Mouse (Mus musculus) liver, embryonic 13.5 days (tissue): ENCODE measurements around the gene Prdm11. TPM values are rescaled to one million over a fixed set of nuclear protein-coding genes. Genes with fewer than 3 reads are reported as not detected.

ENCODE experiments used
- ATAC-seq: fragments of 200-750 bp; cut with Nextera tagmentation; 2 replicates; pipeline ENCODE4 v1.8.0; 2017; ENCODE audit warnings: low read depth, mild to moderate bottlenecking, moderate number of reproducible peaks, moderate library complexity
- DNase-seq: peaks from one replicate; pipeline ENCODE4 v3.0.0; 2022
- H3K27ac ChIP-seq: fragments of 300-500 bp; sonication (generic); 2 replicates; pipeline ENCODE4 v1.5.1; 2015; ENCODE audit warnings: moderate library complexity, mild to moderate bottlenecking, inconsistent platforms
- H3K27me3 ChIP-seq: fragments of 300-500 bp; sonication (generic); 2 replicates; pipeline ENCODE4 v1.6.1; 2015; ENCODE audit warnings: mild to moderate bottlenecking, inconsistent platforms
- H3K36me3 ChIP-seq: fragments of 300-500 bp; sonication (generic); 2 replicates; pipeline ENCODE4 v1.6.1; 2015; ENCODE audit warnings: mild to moderate bottlenecking, inconsistent platforms
- H3K4me1 ChIP-seq: fragments of 300-500 bp; sonication (generic); replicated peaks from 2 replicates; pipeline ENCODE4 v1.6.1; 2015; ENCODE audit warnings: inconsistent platforms
- H3K4me2 ChIP-seq: fragments of 300-500 bp; sonication (generic); 2 replicates; pipeline ENCODE4 v1.6.1; 2015; ENCODE audit warnings: inconsistent platforms, mild to moderate bottlenecking, moderate library complexity
- H3K4me3 ChIP-seq: fragments of 300-500 bp; sonication (generic); replicated peaks from 2 replicates; pipeline ENCODE4 v1.5.1; 2015; ENCODE audit warnings: mild to moderate bottlenecking, inconsistent platforms
- H3K9ac ChIP-seq: fragments of 300-500 bp; sonication (generic); 2 replicates; pipeline ENCODE4 v1.6.1; 2015; ENCODE audit warnings: mild to moderate bottlenecking, inconsistent platforms
- H3K9me3 ChIP-seq: fragments of 300-500 bp; sonication (generic); replicated peaks from 2 replicates; pipeline ENCODE4 v1.6.1; 2016; ENCODE audit warnings: inconsistent platforms
- WGBS: fragments of 180-500 bp; shearing (Covaris S2); methylation state at CpG from one replicate; pipeline ENCODE4 v1.1.7; 2015; ENCODE audit not compliant: insufficient replicate concordance; 5-methylcytosine and 5-hydroxymethylcytosine counted together
- polyA plus RNA-seq: library from polyadenylated mRNA; unstranded; fragments of >200 nt; fragmentation: Nextera tagmentation; extraction: Ambion mirVana; gene quantifications from 2 replicates; pipeline ENCODE4 v1.2.1, GENCODE M21; 2015

The Prdm11 gene
- polyA plus RNA-seq, 1 experiment from 2014 or later = 3.7 TPM

DNA sequence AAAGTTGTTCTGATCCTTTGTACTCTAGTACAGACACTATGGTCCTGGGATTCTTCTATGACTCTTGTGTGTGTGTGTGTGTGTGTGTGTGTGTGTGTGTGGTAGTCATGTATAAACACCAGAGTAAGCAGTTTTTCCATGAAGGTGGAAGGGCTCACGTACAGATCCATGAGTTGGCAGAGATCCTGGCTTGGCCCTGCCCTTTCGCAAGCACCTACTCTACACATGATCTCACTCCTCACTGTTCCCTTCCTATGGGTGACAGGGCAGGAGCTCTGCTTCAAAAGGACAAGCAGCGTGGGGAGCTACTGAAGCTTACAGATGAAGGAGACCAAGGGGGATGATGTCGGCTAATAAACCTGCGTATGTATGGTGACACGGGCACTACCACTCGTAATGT, 18.3 kb downstream of the Prdm11 start:
- Histone ChIP-seq H3K9ac (no peak overlapping the region), H3K27me3 (no peaks in the 10 kb centered on the region), H3K4me2 (no peak overlapping the region), H3K4me1 (peaks cover 37% of the 10 kb centered on the region), H3K9me3 (no peaks in the 10 kb centered on the region), H3K4me3 (no peak overlapping the region), H3K36me3 (no peaks in the 10 kb centered on the region), H3K27ac (no peak overlapping the region)
- DNase-seq (no peak), ATAC-seq (no peak)
- 80% methylated on average over 7 of the region's 7 CpGs for WGBS

DNA sequence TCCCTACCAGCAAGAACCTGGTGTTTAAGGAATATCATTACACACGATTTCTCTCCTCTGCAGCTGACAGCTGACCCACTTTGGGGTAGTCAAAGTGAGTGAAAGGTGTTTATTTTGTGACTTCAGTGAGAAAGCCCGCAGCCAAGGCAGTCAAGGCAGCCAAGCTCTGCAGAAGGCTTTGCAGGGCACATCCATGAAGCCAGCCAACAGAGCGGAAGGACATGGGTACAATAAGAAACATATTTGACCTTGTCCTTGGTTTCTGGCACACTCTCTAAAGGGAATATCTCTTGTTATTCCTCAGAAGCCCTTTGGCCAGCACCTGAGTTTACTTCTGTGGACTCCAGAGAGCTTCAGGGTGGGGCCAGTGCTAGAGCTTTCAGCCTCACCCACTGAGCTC, 21.5 kb downstream of the Prdm11 start:
- DNase-seq = no peak
- no peaks in the 10 kb centered on the region for H3K36me3 ChIP-seq
- ATAC-seq = no peak
- no peaks in the 10 kb centered on the region for H3K27me3 ChIP-seq
- no peak overlapping the region for H3K27ac ChIP-seq
- no peak overlapping the region for H3K9ac ChIP-seq
- no peaks in the 10 kb centered on the region for H3K9me3 ChIP-seq
- peaks cover 28% of the 10 kb centered on the region for H3K4me1 ChIP-seq
- 78% methylated on average over 3 of the region's 3 CpGs for WGBS
- H3K4me3 ChIP-seq = no peak overlapping the region
- H3K4me2 ChIP-seq = no peak overlapping the region

DNA sequence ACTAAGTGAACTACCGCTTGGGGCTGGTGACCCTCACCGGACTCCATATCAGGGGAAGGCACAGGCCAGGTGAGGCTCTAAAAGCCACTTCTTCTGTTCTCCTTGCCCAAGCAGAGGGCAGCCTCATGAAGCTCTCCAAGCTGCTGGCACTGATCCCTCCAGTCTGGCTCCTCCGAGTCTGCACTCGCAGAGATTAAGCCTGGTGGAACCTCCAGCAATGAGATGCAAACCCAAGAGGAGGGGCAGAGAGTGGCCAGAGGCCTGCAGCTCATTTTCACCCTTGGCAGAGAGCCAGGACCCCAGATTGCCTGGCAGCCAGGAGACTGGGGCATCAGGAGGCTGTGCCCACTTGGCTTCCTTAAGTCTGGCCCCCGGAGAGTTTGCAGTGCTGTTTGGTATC, 27.1 kb downstream of the Prdm11 start:
- 75% methylated on average over 5 of the region's 5 CpGs for WGBS
- DNase-seq (no peak), ATAC-seq (no peak)
- H3K36me3 ChIP-seq = no peaks in the 10 kb centered on the region
- H3K27ac ChIP-seq = no peak overlapping the region
- no peak overlapping the region for H3K4me2 ChIP-seq
- H3K4me1 ChIP-seq = peaks cover 18% of the 10 kb centered on the region
- no peaks in the 10 kb centered on the region for H3K9me3 ChIP-seq
- no peaks in the 10 kb centered on the region for H3K27me3 ChIP-seq
- no peak overlapping the region for H3K9ac ChIP-seq
- H3K4me3 ChIP-seq = no peak overlapping the region

DNA sequence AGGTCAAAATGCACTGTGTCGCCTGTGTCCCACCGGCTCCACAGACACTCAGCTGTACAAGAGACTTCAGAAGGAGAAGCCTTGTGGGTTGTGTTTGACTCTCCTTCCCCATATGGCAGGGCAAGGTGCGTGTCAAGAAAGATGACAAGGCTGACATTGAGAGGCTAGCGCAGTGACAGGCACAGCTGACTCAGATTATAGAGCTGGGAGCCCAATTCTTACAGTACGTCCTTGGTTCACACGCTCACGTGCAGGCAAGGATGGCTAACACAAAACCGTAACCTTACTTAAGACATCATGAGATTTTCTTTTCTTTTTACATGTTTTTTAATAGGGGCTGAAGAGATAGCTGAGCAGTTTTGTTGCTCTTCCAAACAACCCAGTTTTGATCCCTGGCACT, 28.8 kb downstream of the Prdm11 start:
- no peak overlapping the region for H3K4me2 ChIP-seq
- no peak overlapping the region for H3K4me3 ChIP-seq
- H3K4me1 ChIP-seq = peaks cover 35% of the 10 kb centered on the region
- no peaks in the 10 kb centered on the region for H3K9me3 ChIP-seq
- 0 out of 2 replicates have a peak, but pooled peaks cover 2% of the 10 kb centered on the region for H3K36me3 ChIP-seq
- no peak overlapping the region for H3K27ac ChIP-seq
- no peak for ATAC-seq
- H3K27me3 ChIP-seq = no peaks in the 10 kb centered on the region
- DNase-seq = no peak
- H3K9ac ChIP-seq = no peak overlapping the region
- 89% methylated on average over 8 of the region's 8 CpGs for WGBS

DNA sequence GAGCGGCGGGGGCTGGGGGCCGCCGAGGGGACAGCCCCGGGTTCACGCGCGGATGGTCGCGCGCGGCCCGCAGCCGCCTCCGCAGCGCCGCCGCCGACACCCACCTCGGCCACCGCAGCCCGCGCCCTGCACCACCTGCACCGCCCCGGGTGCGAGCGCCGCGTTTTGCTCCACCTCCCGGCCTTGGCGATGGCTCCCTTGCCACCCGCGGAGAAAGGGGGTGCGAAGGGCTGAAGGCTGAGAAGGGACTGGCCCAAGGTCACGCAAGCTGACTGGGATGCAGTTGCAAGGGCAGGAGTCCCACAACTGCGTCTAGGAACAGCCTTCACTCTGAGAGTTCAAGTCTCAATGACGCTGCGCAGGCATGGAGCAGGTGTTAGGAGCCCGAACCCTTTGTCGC, 30.9 kb downstream of the Prdm11 start:
- H3K36me3 ChIP-seq = peaks cover 13% of the 10 kb centered on the region; the same call in 1 of the 2 replicates
- peak; percentile 30; the same call in 1 of the 2 replicates for ATAC-seq
- WGBS = 3% methylated on average over 28 of the region's 40 CpGs
- peak overlapping the region; percentile 81; the same call in 1 of the 2 replicates for H3K27ac ChIP-seq
- no peaks in the 10 kb centered on the region for H3K9me3 ChIP-seq
- H3K9ac ChIP-seq = peak overlapping the region; percentile 79
- peak; percentile 32 for DNase-seq
- peak overlapping the region; percentile 97 for H3K4me2 ChIP-seq
- peak overlapping the region; percentile 70 for H3K4me3 ChIP-seq
- H3K27me3 ChIP-seq = no peaks in the 10 kb centered on the region
- H3K4me1 ChIP-seq = peaks cover 46% of the 10 kb centered on the region

DNA sequence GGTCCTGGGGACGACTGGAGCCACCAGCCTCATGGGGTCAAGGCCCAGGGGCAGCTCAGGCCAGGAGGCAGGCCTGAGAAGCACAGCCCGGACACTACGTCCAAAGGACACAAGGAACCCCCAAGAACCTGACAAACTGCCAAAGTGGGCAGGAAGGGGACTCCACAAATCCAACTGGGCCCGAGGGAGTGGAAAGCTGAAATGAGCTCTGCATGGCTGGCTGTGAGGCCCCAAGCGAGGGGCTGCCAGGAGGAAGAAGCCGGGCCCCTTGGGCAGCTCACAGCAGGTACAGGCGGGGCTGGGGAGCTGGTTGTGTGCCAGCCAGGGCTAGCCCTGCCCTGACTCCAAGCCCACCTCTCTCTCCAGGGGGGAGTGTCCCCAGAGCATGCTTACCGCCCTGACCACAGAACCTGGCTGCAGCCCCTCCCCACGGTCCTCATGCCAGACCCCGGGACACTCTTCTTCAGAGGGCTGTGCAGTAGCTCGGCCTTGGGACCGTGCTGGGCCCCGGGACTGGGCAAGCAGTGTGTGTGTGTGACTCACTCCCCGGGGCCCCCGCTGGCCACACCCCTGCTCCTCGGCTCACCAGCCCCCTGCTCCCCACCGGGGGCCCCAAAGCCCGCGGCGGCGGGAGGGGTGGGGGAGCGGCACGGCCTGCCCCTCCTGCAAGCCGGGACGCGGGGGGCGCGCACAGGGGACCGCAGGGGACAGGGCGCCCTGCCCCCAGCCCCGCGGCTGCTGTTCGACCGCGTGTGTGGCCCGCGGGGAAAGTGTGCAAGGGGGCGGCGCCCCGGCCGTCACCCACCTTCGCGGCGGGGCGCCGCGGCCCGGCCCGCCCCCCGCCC, 31.7 kb downstream of the Prdm11 start:
- peaks cover 13% of the 10 kb centered on the region; the same call in 1 of the 2 replicates for H3K36me3 ChIP-seq
- peak overlapping the region; percentile 81 for H3K27ac ChIP-seq
- ATAC-seq (peak; percentile 89), DNase-seq (peak; percentile 63)
- peak overlapping the region; percentile 97 for H3K4me2 ChIP-seq
- peak overlapping the region; percentile 70 for H3K4me3 ChIP-seq
- peak overlapping the region; percentile 79 for H3K9ac ChIP-seq
- no peaks in the 10 kb centered on the region for H3K27me3 ChIP-seq
- WGBS = 3% methylated on average over 37 of the region's 50 CpGs
- peaks cover 51% of the 10 kb centered on the region for H3K4me1 ChIP-seq
- H3K9me3 ChIP-seq = no peaks in the 10 kb centered on the region

DNA sequence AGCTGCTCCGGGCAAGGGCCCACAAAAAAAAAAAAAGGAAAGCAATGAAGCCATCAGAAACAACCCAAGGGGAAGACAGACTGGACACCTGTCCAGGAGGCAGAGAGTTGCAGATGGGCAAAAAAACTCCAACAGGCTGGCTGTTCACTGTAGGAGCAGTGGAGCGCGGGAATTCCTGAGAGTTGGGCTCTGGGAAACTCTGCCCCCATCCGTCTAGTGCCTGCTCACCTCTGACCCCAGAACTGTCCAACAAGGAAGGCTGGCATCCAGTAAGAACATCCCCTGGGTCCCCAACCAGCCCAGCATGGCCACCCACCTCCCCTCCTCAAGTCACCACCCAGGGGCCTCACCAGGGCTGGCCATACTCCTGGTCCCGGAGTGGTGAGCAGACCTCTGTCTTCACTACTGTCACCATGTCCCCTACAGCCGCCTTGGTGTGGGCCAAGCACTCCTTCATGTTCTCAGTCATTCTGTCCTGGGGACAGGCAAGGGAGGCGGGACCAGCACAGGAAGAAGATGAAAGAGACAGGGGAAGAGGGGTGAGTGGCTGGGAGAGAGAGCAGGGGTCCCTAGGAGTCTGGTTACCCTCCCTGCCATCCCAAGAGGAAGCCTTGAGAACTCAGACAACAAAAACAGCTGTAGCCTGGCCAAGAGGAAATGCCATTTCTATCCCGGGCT, 32.4 kb downstream of the Prdm11 start:
- H3K36me3 ChIP-seq = peaks cover 15% of the 10 kb centered on the region; the same call in 1 of the 2 replicates
- peak; percentile 4; the same call in 1 of the 2 replicates for ATAC-seq
- no peaks in the 10 kb centered on the region for H3K9me3 ChIP-seq
- 59% methylated on average over 8 of the region's 8 CpGs for WGBS
- no peak for DNase-seq
- H3K4me3 ChIP-seq = peak overlapping the region; percentile 70
- peak overlapping the region; percentile 97 for H3K4me2 ChIP-seq
- no peaks in the 10 kb centered on the region for H3K27me3 ChIP-seq
- H3K4me1 ChIP-seq = peaks cover 58% of the 10 kb centered on the region
- H3K27ac ChIP-seq = peak overlapping the region; percentile 81
- H3K9ac ChIP-seq = peak overlapping the region; percentile 79

DNA sequence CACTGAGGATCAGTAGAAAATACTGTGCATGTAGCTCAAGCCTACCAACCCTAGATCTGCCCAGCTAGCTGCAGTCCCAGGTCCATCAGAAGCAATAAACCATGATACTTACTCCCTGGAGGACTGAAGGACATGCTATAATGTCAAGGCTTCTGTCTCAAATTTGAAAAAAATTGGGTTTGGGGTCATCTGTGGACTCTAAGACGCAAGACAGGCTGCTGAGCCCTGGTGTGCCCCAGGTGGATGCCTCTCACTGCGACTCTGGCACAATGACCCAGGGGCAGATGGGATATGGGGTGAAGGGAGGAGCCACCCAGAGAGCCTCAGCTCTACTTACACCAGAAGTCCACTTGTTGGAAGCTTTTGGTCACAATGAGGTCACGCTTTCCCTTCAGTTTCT, 33.0 kb downstream of the Prdm11 start:
- no peaks in the 10 kb centered on the region for H3K27me3 ChIP-seq
- 0 out of 2 replicates have a peak overlapping the region, but pooled peaks have one; percentile 70 for H3K4me3 ChIP-seq
- no peak for ATAC-seq
- no peak for DNase-seq
- peaks cover 64% of the 10 kb centered on the region for H3K4me1 ChIP-seq
- no peak overlapping the region for H3K27ac ChIP-seq
- WGBS = 80% methylated on average over 3 of the region's 3 CpGs
- peak overlapping the region; percentile 97 for H3K4me2 ChIP-seq
- peak overlapping the region; percentile 79; the same call in 1 of the 2 replicates for H3K9ac ChIP-seq
- peaks cover 15% of the 10 kb centered on the region; the same call in 1 of the 2 replicates for H3K36me3 ChIP-seq
- no peaks in the 10 kb centered on the region for H3K9me3 ChIP-seq

DNA sequence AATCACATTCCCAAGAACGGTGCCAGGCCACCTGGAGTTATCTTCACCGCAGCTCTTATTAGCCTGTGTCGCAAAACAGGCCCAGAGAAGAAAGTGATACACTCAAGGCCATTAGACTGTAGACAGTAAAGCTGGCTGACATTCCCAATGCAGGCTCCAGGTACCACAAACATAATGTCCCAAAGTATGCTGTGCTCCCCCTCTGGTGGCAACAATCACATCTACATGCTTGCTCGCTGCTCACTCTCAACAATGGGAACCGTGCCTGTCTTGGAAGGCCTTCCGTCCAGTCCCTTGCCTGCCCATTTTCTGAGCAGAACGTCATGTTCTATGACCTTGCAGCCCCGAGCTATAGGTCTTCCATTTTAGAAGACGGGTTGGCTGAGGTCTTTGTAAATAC, 34.0 kb downstream of the Prdm11 start:
- Histone ChIP-seq H3K4me3 (no peak overlapping the region), H3K9ac (no peak overlapping the region), H3K4me1 (peaks cover 75% of the 10 kb centered on the region), H3K27me3 (no peaks in the 10 kb centered on the region), H3K9me3 (no peaks in the 10 kb centered on the region), H3K27ac (no peak overlapping the region), H3K36me3 (peaks cover 15% of the 10 kb centered on the region; the same call in 1 of the 2 replicates), H3K4me2 (no peak overlapping the region)
- WGBS = 76% methylated on average over 9 of the region's 9 CpGs
- ATAC-seq = no peak
- DNase-seq = no peak

DNA sequence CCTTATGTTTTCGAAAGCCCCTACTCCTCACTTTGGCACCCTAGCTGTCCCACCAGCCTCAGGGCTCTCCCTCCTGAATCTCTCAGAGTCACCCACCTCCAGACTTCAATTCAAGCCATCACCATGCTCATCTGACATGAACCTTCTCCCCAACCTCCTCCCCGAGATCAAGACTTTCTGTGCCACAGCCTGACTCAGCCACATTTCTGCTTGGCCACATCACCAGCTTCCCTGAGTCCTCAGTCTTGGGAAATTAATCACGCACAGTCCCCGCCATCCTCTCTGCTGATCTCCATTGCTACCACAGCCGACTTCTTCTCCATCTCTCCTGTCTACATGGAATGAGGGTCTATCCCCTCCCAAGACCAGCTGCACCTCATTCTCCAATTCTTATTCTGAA, 34.5 kb downstream of the Prdm11 start:
- peaks cover 77% of the 10 kb centered on the region for H3K4me1 ChIP-seq
- H3K4me2 ChIP-seq = no peak overlapping the region
- 84% methylated on average over 5 of the region's 5 CpGs for WGBS
- no peak overlapping the region for H3K27ac ChIP-seq
- H3K36me3 ChIP-seq = peaks cover 15% of the 10 kb centered on the region; the same call in 1 of the 2 replicates
- no peaks in the 10 kb centered on the region for H3K9me3 ChIP-seq
- no peaks in the 10 kb centered on the region for H3K27me3 ChIP-seq
- ATAC-seq = no peak
- H3K9ac ChIP-seq = no peak overlapping the region
- no peak for DNase-seq
- H3K4me3 ChIP-seq = no peak overlapping the region

DNA sequence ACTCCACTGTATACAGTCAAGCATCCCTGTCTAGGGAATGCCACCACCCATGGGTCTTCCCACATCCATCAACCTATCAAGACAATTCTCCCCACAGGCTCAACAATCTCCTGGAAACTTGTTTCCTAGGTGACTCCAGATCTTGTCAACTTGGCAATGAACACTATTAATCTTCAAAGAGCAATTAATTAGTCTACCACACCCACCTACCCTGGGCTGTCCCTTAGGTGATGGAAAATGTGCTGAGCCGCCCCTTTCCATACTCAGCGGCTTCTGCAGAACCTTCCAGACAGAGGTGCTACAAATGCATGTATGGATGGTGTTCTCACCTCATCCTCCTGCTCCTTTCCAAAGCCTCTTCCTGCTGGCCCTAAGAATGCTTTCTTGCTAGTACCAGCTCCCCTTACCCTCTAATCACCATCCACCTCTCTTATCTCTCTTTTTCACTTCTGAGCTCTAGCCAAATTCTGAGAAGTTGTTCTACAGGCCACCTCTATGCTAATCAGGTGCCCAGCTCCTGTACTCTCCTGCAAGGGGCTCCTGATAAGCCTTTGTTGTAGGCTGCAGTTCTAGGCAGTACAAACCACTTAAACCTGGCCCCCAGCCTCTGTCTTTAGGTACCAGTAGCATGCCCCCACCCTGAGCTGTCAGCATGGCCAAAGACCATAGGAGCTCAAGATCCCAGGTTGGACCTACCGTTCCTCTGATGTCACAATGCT, 37.8 kb downstream of the Prdm11 start:
- no peak overlapping the region for H3K4me3 ChIP-seq
- H3K9ac ChIP-seq = peak overlapping the region; percentile 44; the same call in 1 of the 2 replicates
- 61% methylated on average over 3 of the region's 3 CpGs for WGBS
- DNase-seq (peak; percentile 58), ATAC-seq (peak; percentile 96)
- no peaks in the 10 kb centered on the region for H3K27me3 ChIP-seq
- peak overlapping the region; percentile 33 for H3K4me2 ChIP-seq
- peak overlapping the region; percentile 82 for H3K27ac ChIP-seq
- no peaks in the 10 kb centered on the region for H3K9me3 ChIP-seq
- peaks cover 15% of the 10 kb centered on the region; the same call in 1 of the 2 replicates for H3K36me3 ChIP-seq
- H3K4me1 ChIP-seq = peaks cover 55% of the 10 kb centered on the region
